Mouse (Mus musculus) forebrain, embryonic 15.5 days (tissue): Measurements from ENCODE around the gene Mok. TPM values are rescaled to one million over a fixed set of nuclear protein-coding genes. Genes with fewer than 3 reads are reported as not detected.

Experiments
- ATAC-seq: fragments of 200-750 bp; cut with Nextera tagmentation; replicated peaks from 2 replicates; pipeline ENCODE4 v1.8.0; 2017; ENCODE audit warnings: mild to moderate bottlenecking, moderate TSS enrichment, moderate library complexity
- H3K27ac ChIP-seq: fragments of 300-500 bp; sonication (generic); replicated peaks from 2 replicates; pipeline ENCODE4 v1.5.1; 2015; ENCODE audit warnings: mild to moderate bottlenecking, inconsistent platforms
- H3K27me3 ChIP-seq: fragments of 300-500 bp; sonication (generic); 2 replicates; pipeline ENCODE4 v1.6.1; 2015; ENCODE audit warnings: inconsistent platforms
- H3K36me3 ChIP-seq: fragments of 300-500 bp; sonication (generic); 2 replicates; pipeline ENCODE4 v1.6.1; 2015; ENCODE audit warnings: mild to moderate bottlenecking, inconsistent platforms
- H3K4me1 ChIP-seq: fragments of 300-500 bp; sonication (generic); 2 replicates; pipeline ENCODE4 v1.6.1; 2015; ENCODE audit warnings: inconsistent platforms
- H3K4me2 ChIP-seq: fragments of 300-500 bp; sonication (generic); replicated peaks from 2 replicates; pipeline ENCODE4 v1.6.1; 2015; ENCODE audit warnings: mild to moderate bottlenecking, inconsistent platforms
- H3K4me3 ChIP-seq: fragments of 300-500 bp; sonication (generic); 2 replicates; pipeline ENCODE4 v1.5.1; 2015; ENCODE audit warnings: mild to moderate bottlenecking, inconsistent platforms
- H3K9ac ChIP-seq: fragments of 300-500 bp; sonication (generic); replicated peaks from 2 replicates; pipeline ENCODE4 v1.6.1; 2015; ENCODE audit warnings: mild to moderate bottlenecking, inconsistent platforms
- H3K9me3 ChIP-seq: fragments of 300-500 bp; sonication (generic); 2 replicates; pipeline ENCODE4 v1.6.1; 2016; ENCODE audit warnings: inconsistent platforms
- WGBS: fragments of 180-500 bp; shearing (Covaris S2); methylation state at CpG from one replicate; pipeline ENCODE4 v1.1.7; 2015; ENCODE audit warnings: mixed read lengths; 5-methylcytosine and 5-hydroxymethylcytosine counted together
- polyA plus RNA-seq: library from polyadenylated mRNA; unstranded; fragments of >200 nt; fragmentation: Nextera tagmentation; extraction: Ambion mirVana; gene quantifications from 2 replicates; pipeline ENCODE4 v1.2.1, GENCODE M21; 2015

Gene Mok
- polyA plus RNA-seq, 1 experiment from 2014 or later: 13.8 TPM

- WGBS: 85% methylated on average over 5 of the region's 5 CpGs
Observed at GRCm38 (mm10) chr12:110777853-110778252, 62.9 kb downstream of the Mok start.

GRCm38 (mm10) chr12:110775628-110776426 lies 64.9 kb downstream of the Mok start:
- 82% methylated on average over 5 of the region's 5 CpGs for WGBS
- no peaks in the 10 kb centered on the region for H3K27me3 ChIP-seq
- H3K27ac ChIP-seq: no peak overlapping the region
- no peaks in the 10 kb centered on the region for H3K9me3 ChIP-seq
- H3K4me2 ChIP-seq: no peak overlapping the region
- H3K36me3 ChIP-seq: peaks cover 8% of the 10 kb centered on the region; the same call in 1 of the 2 replicates
- 0 out of 2 replicates have a peak, but pooled peaks cover 5% of the 10 kb centered on the region for H3K4me1 ChIP-seq
- ATAC-seq: no peak
- no peak overlapping the region for H3K4me3 ChIP-seq
- no peak overlapping the region for H3K9ac ChIP-seq

More at GRCm38 (mm10) chr12:110777853-110778252, 62.9 kb downstream of the Mok start:
- Histone ChIP-seq H3K9me3 (no peaks in the 10 kb centered on the region), H3K4me2 (no peak overlapping the region), H3K27ac (no peak overlapping the region), H3K9ac (no peak overlapping the region), H3K4me1 (0 out of 2 replicates have a peak, but pooled peaks cover 2% of the 10 kb centered on the region), H3K36me3 (peaks cover 16% of the 10 kb centered on the region), H3K27me3 (no peaks in the 10 kb centered on the region), H3K4me3 (no peak overlapping the region)
- ATAC-seq: no peak

GRCm38 (mm10) chr12:110771961-110772360 lies 68.8 kb downstream of the Mok start:
- no peaks in the 10 kb centered on the region for H3K36me3 ChIP-seq
- no peak for ATAC-seq
- peaks cover 31% of the 10 kb centered on the region for H3K4me1 ChIP-seq
- H3K4me3 ChIP-seq: no peak overlapping the region
- H3K27me3 ChIP-seq: no peaks in the 10 kb centered on the region
- 96% methylated on average over 6 of the region's 6 CpGs for WGBS
- H3K27ac ChIP-seq: no peak overlapping the region
- H3K4me2 ChIP-seq: no peak overlapping the region
- H3K9ac ChIP-seq: no peak overlapping the region
- no peaks in the 10 kb centered on the region for H3K9me3 ChIP-seq

GRCm38 (mm10) chr12:110770479-110771247 lies 70.1 kb downstream of the Mok start:
- H3K4me1 ChIP-seq: peaks cover 29% of the 10 kb centered on the region
- no peak overlapping the region for H3K9ac ChIP-seq
- ATAC-seq: no peak
- H3K36me3 ChIP-seq: no peaks in the 10 kb centered on the region
- no peak overlapping the region for H3K4me2 ChIP-seq
- H3K27ac ChIP-seq: no peak overlapping the region
- H3K9me3 ChIP-seq: no peaks in the 10 kb centered on the region
- 93% methylated on average over 10 of the region's 10 CpGs for WGBS
- H3K4me3 ChIP-seq: no peak overlapping the region
- H3K27me3 ChIP-seq: no peaks in the 10 kb centered on the region

GRCm38 (mm10) chr12:110769660-110770297 lies 71.0 kb downstream of the Mok start:
- Histone ChIP-seq H3K36me3 (no peaks in the 10 kb centered on the region), H3K4me3 (no peak overlapping the region)
- WGBS: 62% methylated on average over 6 of the region's 6 CpGs

GRCm38 (mm10) chr12:110768562-110768961 lies 72.2 kb downstream of the Mok start:
- Histone ChIP-seq H3K9ac (no peak overlapping the region), H3K36me3 (no peaks in the 10 kb centered on the region), H3K4me1 (peaks cover 32% of the 10 kb centered on the region), H3K4me2 (no peak overlapping the region), H3K27me3 (no peaks in the 10 kb centered on the region), H3K9me3 (no peaks in the 10 kb centered on the region), H3K4me3 (no peak overlapping the region), H3K27ac (peak overlapping the region; percentile 76)
- ATAC-seq: peak; percentile 60

More at GRCm38 (mm10) chr12:110769660-110770297, 71.0 kb downstream of the Mok start:
- H3K9me3 ChIP-seq: no peaks in the 10 kb centered on the region
- H3K27ac ChIP-seq: peak overlapping the region; percentile 76
- no peaks in the 10 kb centered on the region for H3K27me3 ChIP-seq
- ATAC-seq: no peak
- H3K4me1 ChIP-seq: peaks cover 32% of the 10 kb centered on the region
- H3K4me2 ChIP-seq: no peak overlapping the region
- H3K9ac ChIP-seq: no peak overlapping the region

- no peak overlapping the region for H3K9ac ChIP-seq
- no peaks in the 10 kb centered on the region for H3K9me3 ChIP-seq
- H3K4me3 ChIP-seq: no peak overlapping the region
- peaks cover 41% of the 10 kb centered on the region for H3K4me1 ChIP-seq
- H3K27ac ChIP-seq: no peak overlapping the region
- H3K36me3 ChIP-seq: no peaks in the 10 kb centered on the region
- WGBS: 89% methylated on average over 5 of the region's 5 CpGs
- no peak for ATAC-seq
- H3K4me2 ChIP-seq: no peak overlapping the region
- H3K27me3 ChIP-seq: no peaks in the 10 kb centered on the region
Observed at GRCm38 (mm10) chr12:110764531-110764930, 76.2 kb downstream of the Mok start.

GRCm38 (mm10) chr12:110762321-110762720 lies 78.4 kb downstream of the Mok start:
- Histone ChIP-seq H3K27ac (no peak overlapping the region), H3K27me3 (no peaks in the 10 kb centered on the region), H3K9me3 (no peaks in the 10 kb centered on the region), H3K4me1 (peaks cover 21% of the 10 kb centered on the region), H3K36me3 (no peaks in the 10 kb centered on the region), H3K4me2 (no peak overlapping the region), H3K9ac (no peak overlapping the region), H3K4me3 (no peak overlapping the region)
- ATAC-seq: 0 out of 2 replicates have a peak, but pooled peaks have one; percentile 60
- 36% methylated on average over 2 of the region's 2 CpGs for WGBS

GRCm38 (mm10) chr12:110758932-110759331 lies 81.8 kb downstream of the Mok start:
- Histone ChIP-seq H3K9ac (no peak overlapping the region), H3K4me2 (no peak overlapping the region), H3K27me3 (no peaks in the 10 kb centered on the region), H3K4me1 (peaks cover 18% of the 10 kb centered on the region), H3K4me3 (no peak overlapping the region), H3K27ac (no peak overlapping the region), H3K36me3 (peaks cover 7% of the 10 kb centered on the region; the same call in 1 of the 2 replicates), H3K9me3 (no peaks in the 10 kb centered on the region)
- 96% methylated on average over 8 of the region's 8 CpGs for WGBS
- ATAC-seq: no peak

Other genes starting within 250 kb of the Mok start
- 96.2 and 97.4 TPM in 2 replicates for gene Dync1h1, start 239.5 kb downstream of the Mok start, polyA plus RNA-seq
- gene 1700001K19Rik, start 158.3 kb downstream of the Mok start, polyA plus RNA-seq: 0.33 and 0.48 TPM in 2 replicates
- 1,340 and 1,345 TPM in 2 replicates for gene Hsp90aa1, start 138.2 kb downstream of the Mok start, polyA plus RNA-seq
- 31.5 and 33.5 TPM in 2 replicates for gene Wdr20, start 103.0 kb downstream of the Mok start, polyA plus RNA-seq
- gene Zfp839, start 9.3 kb upstream of the Mok start, polyA plus RNA-seq: 3.6 and 4.0 TPM in 2 replicates
- gene Cinp, start 48.2 kb upstream of the Mok start, polyA plus RNA-seq: 81.8 and 82.8 TPM in 2 replicates
- gene Tecpr2, start 48.3 kb upstream of the Mok start, polyA plus RNA-seq: 7.2 and 7.5 TPM in 2 replicates
- 5.0 and 6.5 TPM in 2 replicates for gene Ankrd9, start 138.1 kb upstream of the Mok start, polyA plus RNA-seq
- gene Rcor1, start 198.4 kb upstream of the Mok start, polyA plus RNA-seq: 8.1 and 8.4 TPM in 2 replicates